Mouse (Mus musculus): ENCODE measurements at regions not wholly inside any gene's neighbourhood (a gene's known extent, or its start where the extent isn't known, plus 50 kb on each side); places are given as distances from the start of the nearest gene placed in this dataset.

DNA sequence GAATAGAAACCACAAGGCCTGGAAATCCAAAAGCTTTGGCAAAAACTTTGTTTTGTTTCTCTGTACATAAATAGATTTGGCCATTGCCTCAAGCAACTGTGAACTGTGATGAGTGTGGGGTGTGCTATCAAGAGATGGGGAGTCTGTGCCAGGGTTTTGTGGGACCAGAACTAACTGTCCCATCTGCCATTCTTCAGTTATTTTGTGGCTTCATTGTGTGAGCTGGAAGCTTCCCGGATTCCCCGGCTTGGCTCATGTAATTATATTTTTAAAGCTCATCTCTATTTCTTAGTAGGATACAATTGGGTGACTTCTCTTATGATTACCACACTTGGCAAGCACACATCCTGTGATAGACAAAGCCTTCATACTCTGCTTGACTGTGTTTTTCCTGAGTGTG, 143.6 kb upstream of the Rasgrp1 start:
- H3K36me3 ChIP-seq (replicated peaks): no peaks in the 10 kb centered on the region
- no peak for ATAC-seq (ENCODE audit: extremely low read depth, insufficient number of reproducible peaks, low FRiP score, poor library complexity, severe bottlenecking)

DNA sequence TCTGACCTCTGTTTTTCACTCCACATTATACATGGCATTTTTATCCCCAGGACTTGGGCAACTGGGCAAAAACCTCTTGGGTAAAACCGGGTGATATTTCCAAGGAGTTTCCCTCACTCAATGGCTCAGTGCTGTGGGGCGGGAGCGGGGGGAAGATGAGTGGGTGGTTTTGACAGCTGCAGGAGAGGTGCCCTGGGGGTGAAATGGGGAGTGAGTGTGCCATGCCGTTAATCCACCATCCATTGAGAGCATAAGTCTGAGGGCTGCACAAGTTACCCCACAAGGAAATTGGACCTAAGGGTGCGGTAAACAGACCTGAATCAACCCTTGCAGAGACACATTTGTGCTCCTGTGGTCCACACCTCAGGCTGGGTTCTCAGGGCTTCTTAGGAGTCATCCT, 155.8 kb upstream of the Rasgrp1 start:
- Histone ChIP-seq H3K36me3 (replicated peaks) (no peaks in the 10 kb centered on the region), H3K4me1 (ENCODE audit: insufficient read depth, low read depth, low read length) (no peaks in the 10 kb centered on the region), H3K27me3 (ENCODE audit: insufficient read depth, low read length) (no peaks in the 10 kb centered on the region), H3K4me3 (ENCODE audit: low read depth, low read length) (no peak overlapping the region), H3K9me3 (replicated peaks) (no peaks in the 10 kb centered on the region)
- ATAC-seq (ENCODE audit: extremely low read depth, insufficient number of reproducible peaks, low FRiP score, poor library complexity, severe bottlenecking): no peak
- no peak for DNase-seq (ENCODE audit: low spot score)
- TF ChIP-seq TAL1 (conservative IDR thresholded peaks at IDR 0.05; ENCODE audit: low read depth, low read length): no peak
- TF ChIP-seq GATA1 (IDR thresholded peaks at IDR 0.05; ENCODE audit: borderline replicate concordance, low read length): no peak
- TF ChIP-seq GATA2 (IDR thresholded peaks at IDR 0.05; ENCODE audit: borderline replicate concordance, low read depth, low read length): no peak
- no peak for TF ChIP-seq POLR2AphosphoS5 (IDR thresholded peaks at IDR 0.05; ENCODE audit: insufficient replicate concordance, low read depth, low read length)
- no peak for TF ChIP-seq CTCF (IDR thresholded peaks at IDR 0.05; ENCODE audit: low read depth, low read length)

More for the DNA sequence above, 143.6 kb upstream of the Rasgrp1 start:
- Histone ChIP-seq H3K9me3 (replicated peaks) (no peaks in the 10 kb centered on the region), H3K4me3 (ENCODE audit: low read depth, low read length) (no peak overlapping the region), H3K4me1 (ENCODE audit: insufficient read depth, low read depth, low read length) (no peaks in the 10 kb centered on the region), H3K27me3 (ENCODE audit: insufficient read depth, low read length) (no peaks in the 10 kb centered on the region)
- no peak for TF ChIP-seq CTCF (IDR thresholded peaks at IDR 0.05; ENCODE audit: low read depth, low read length)
- TF ChIP-seq TAL1 (conservative IDR thresholded peaks at IDR 0.05; ENCODE audit: low read depth, low read length): no peak
- no peak for TF ChIP-seq POLR2AphosphoS5 (IDR thresholded peaks at IDR 0.05; ENCODE audit: insufficient replicate concordance, low read depth, low read length)
- no peak for TF ChIP-seq GATA1 (IDR thresholded peaks at IDR 0.05; ENCODE audit: borderline replicate concordance, low read length)
- no peak for TF ChIP-seq GATA2 (IDR thresholded peaks at IDR 0.05; ENCODE audit: borderline replicate concordance, low read depth, low read length)
- DNase-seq (ENCODE audit: low spot score): no peak

DNA sequence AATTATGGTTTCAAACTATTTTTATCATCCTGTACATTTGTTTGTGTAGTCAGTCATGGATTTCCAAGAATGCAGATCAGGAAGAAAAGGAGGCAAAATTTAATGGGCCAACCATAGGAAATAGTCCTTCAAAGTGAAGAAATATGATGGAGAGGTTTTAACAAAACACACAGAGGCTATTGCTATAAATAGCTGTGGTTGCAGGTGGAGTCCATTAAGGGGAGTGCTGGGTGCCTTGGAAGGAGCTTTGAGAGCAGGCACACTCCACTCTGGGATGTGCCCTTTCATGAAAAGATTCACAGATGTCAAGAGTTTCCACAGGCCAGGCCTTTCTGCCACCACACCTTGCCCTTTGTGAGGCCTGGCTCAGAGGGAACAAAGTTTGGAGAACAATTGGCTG, 159.8 kb upstream of the Rasgrp1 start:
- H3K4me3 ChIP-seq (ENCODE audit: low read depth, low read length): no peak overlapping the region
- no peak for TF ChIP-seq GATA1 (IDR thresholded peaks at IDR 0.05; ENCODE audit: borderline replicate concordance, low read length)
- TF ChIP-seq GATA2 (IDR thresholded peaks at IDR 0.05; ENCODE audit: borderline replicate concordance, low read depth, low read length): no peak
- TF ChIP-seq POLR2AphosphoS5 (IDR thresholded peaks at IDR 0.05; ENCODE audit: insufficient replicate concordance, low read depth, low read length): no peak
- TF ChIP-seq TAL1 (conservative IDR thresholded peaks at IDR 0.05; ENCODE audit: low read depth, low read length): no peak
- no peak for TF ChIP-seq CTCF (IDR thresholded peaks at IDR 0.05; ENCODE audit: low read depth, low read length)
- no peaks in the 10 kb centered on the region for H3K4me1 ChIP-seq (ENCODE audit: insufficient read depth, low read depth, low read length)
- no peaks in the 10 kb centered on the region for H3K9me3 ChIP-seq (replicated peaks)
- DNase-seq (ENCODE audit: low spot score) (no peak), ATAC-seq (ENCODE audit: extremely low read depth, insufficient number of reproducible peaks, low FRiP score, poor library complexity, severe bottlenecking) (no peak)
- H3K27me3 ChIP-seq (ENCODE audit: insufficient read depth, low read length): no peaks in the 10 kb centered on the region
- no peaks in the 10 kb centered on the region for H3K36me3 ChIP-seq (replicated peaks)

DNA sequence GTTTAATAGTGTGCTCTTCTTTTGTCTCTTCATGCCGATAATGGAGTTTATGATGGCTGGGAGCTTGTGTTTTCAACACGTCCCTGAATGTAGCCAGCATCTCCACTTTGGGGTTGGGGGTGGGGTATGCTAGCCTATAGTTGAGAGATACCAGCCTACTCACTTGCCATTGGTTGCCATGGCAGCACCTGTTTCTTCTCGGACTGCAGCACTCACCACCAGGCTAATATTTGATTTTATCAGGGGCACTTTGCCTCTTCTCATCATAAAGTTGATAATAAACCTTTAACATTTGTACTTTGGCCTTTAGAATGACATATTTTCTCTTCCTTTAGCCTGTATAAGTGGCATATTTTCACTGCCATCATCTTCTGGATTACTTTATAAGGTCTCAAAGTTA, 168.9 kb upstream of the Rasgrp1 start:
- DNase-seq (ENCODE audit: low spot score) (no peak), ATAC-seq (ENCODE audit: extremely low read depth, insufficient number of reproducible peaks, low FRiP score, poor library complexity, severe bottlenecking) (no peak)
- Histone ChIP-seq H3K4me1 (ENCODE audit: insufficient read depth, low read depth, low read length) (no peaks in the 10 kb centered on the region), H3K4me3 (ENCODE audit: low read depth, low read length) (no peak overlapping the region), H3K36me3 (replicated peaks) (no peaks in the 10 kb centered on the region), H3K27me3 (ENCODE audit: insufficient read depth, low read length) (no peaks in the 10 kb centered on the region), H3K9me3 (replicated peaks) (no peaks in the 10 kb centered on the region)
- TF ChIP-seq GATA1 (IDR thresholded peaks at IDR 0.05; ENCODE audit: borderline replicate concordance, low read length) (no peak), GATA2 (IDR thresholded peaks at IDR 0.05; ENCODE audit: borderline replicate concordance, low read depth, low read length) (no peak), POLR2AphosphoS5 (IDR thresholded peaks at IDR 0.05; ENCODE audit: insufficient replicate concordance, low read depth, low read length) (no peak), TAL1 (conservative IDR thresholded peaks at IDR 0.05; ENCODE audit: low read depth, low read length) (no peak), CTCF (IDR thresholded peaks at IDR 0.05; ENCODE audit: low read depth, low read length) (no peak)

DNA sequence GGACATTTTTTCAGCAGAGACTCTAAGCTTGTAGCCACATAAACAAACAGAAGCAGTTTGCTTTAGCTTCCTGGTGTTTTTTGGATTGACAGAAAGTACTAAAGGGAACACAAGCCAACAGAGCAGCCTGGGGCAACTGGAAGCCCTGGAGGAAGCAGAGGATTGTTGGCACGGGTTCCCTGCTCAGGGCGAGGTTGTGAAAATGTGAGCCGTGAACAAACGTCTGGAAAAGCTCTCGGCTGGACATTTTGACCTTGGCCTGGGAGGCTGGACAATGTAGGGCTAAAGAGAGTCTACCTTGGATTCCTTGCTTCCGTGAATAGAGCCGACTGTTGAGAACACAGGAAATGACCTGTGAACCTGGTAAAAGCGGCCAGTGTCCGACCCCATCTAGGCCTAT, 169.8 kb upstream of the Rasgrp1 start:
- Histone ChIP-seq H3K4me1 (ENCODE audit: insufficient read depth, low read depth, low read length) (no peaks in the 10 kb centered on the region), H3K27me3 (ENCODE audit: insufficient read depth, low read length) (no peaks in the 10 kb centered on the region), H3K4me3 (ENCODE audit: low read depth, low read length) (no peak overlapping the region), H3K9me3 (replicated peaks) (no peaks in the 10 kb centered on the region), H3K36me3 (replicated peaks) (no peaks in the 10 kb centered on the region)
- no peak for DNase-seq (ENCODE audit: low spot score)
- ATAC-seq (ENCODE audit: extremely low read depth, insufficient number of reproducible peaks, low FRiP score, poor library complexity, severe bottlenecking): no peak
- no peak for TF ChIP-seq GATA2 (IDR thresholded peaks at IDR 0.05; ENCODE audit: borderline replicate concordance, low read depth, low read length)

DNA sequence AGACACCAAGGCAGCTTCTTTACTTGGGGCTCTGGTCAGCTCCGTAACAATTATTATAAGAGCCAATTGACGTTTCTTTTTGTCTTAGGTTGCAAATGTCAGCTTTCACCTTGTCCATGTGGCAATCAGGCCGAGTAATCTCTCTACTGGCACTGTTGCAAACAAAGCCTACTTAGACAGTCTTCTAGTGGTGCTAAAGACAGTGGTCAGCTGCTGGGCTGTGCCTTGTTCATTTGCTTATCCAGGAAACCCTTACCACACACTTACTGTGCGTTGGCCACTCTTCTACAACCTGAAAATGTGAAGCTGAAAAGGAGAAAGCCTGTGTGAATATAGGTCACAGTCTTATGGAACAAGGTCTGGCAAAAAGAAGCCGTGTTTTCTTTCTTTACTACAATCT, 181.6 kb upstream of the Rasgrp1 start:
- no peaks in the 10 kb centered on the region for H3K4me1 ChIP-seq (ENCODE audit: insufficient read depth, low read depth, low read length)
- ATAC-seq (ENCODE audit: extremely low read depth, insufficient number of reproducible peaks, low FRiP score, poor library complexity, severe bottlenecking): no peak
- no peaks in the 10 kb centered on the region for H3K27me3 ChIP-seq (ENCODE audit: insufficient read depth, low read length)
- no peaks in the 10 kb centered on the region for H3K36me3 ChIP-seq (replicated peaks)
- H3K4me3 ChIP-seq (ENCODE audit: low read depth, low read length): no peak overlapping the region
- H3K9me3 ChIP-seq (replicated peaks): no peaks in the 10 kb centered on the region
- TF ChIP-seq GATA1 (IDR thresholded peaks at IDR 0.05; ENCODE audit: borderline replicate concordance, low read length) (no peak), TAL1 (conservative IDR thresholded peaks at IDR 0.05; ENCODE audit: low read depth, low read length) (no peak), POLR2AphosphoS5 (IDR thresholded peaks at IDR 0.05; ENCODE audit: insufficient replicate concordance, low read depth, low read length) (no peak), GATA2 (IDR thresholded peaks at IDR 0.05; ENCODE audit: borderline replicate concordance, low read depth, low read length) (no peak), CTCF (IDR thresholded peaks at IDR 0.05; ENCODE audit: low read depth, low read length) (no peak)
- no peak for DNase-seq (ENCODE audit: low spot score)

DNA sequence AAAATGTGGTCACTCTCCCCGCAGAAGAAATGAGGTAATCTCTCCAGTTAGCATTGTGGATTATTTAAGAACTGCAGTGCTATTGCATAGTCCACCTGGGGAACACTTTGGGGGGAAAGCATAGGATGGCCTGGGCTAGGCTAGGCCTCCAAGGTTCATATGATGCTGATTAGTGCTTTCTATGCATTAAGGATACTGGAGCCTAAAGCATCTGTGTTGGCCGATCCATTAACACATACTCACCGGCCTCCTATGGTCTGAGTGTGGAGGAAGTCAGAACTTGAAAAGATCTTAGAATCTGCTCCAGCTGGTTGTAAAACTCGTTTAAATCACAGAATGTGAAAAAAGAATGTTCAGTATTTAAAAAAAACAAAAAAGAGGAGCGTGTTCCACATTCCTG, 196.1 kb upstream of the Rasgrp1 start:
- Histone ChIP-seq H3K27me3 (ENCODE audit: insufficient read depth, low read length) (no peaks in the 10 kb centered on the region), H3K4me1 (ENCODE audit: insufficient read depth, low read depth, low read length) (no peaks in the 10 kb centered on the region), H3K4me3 (ENCODE audit: low read depth, low read length) (no peak overlapping the region), H3K9me3 (replicated peaks) (no peaks in the 10 kb centered on the region), H3K36me3 (replicated peaks) (no peaks in the 10 kb centered on the region)
- DNase-seq (ENCODE audit: low spot score) (no peak), ATAC-seq (ENCODE audit: extremely low read depth, insufficient number of reproducible peaks, low FRiP score, poor library complexity, severe bottlenecking) (no peak)
- TF ChIP-seq TAL1 (conservative IDR thresholded peaks at IDR 0.05; ENCODE audit: low read depth, low read length) (no peak), CTCF (IDR thresholded peaks at IDR 0.05; ENCODE audit: low read depth, low read length) (no peak), GATA2 (IDR thresholded peaks at IDR 0.05; ENCODE audit: borderline replicate concordance, low read depth, low read length) (no peak), POLR2AphosphoS5 (IDR thresholded peaks at IDR 0.05; ENCODE audit: insufficient replicate concordance, low read depth, low read length) (no peak), GATA1 (IDR thresholded peaks at IDR 0.05; ENCODE audit: borderline replicate concordance, low read length) (no peak)

Measured in G1E (cell line).